Mouse (Mus musculus) monocyte, adult 5-6 weeks (primary cell): ENCODE measurements around the gene Srcin1. TPM values are rescaled to one million over a fixed set of nuclear protein-coding genes. Genes with fewer than 3 reads are reported as not detected.

Source experiments
- total RNA-seq: library from RNA; stranded (forward); fragments of 200-1000, 200-491, 200-594 nt; gene quantifications from 3 replicates; pipeline ENCODE4 v1.2.3, GENCODE M21; 2017

Srcin1 gene
- total RNA-seq, 1 experiment from 2014 or later, result 0.10 TPM

Other genes with a start within 250 kb of the Srcin1 start
- 0.29 to 0.39 TPM in 2 of 3 replicates, not detected in the other for gene Gpr179, start 224.1 kb downstream of the Srcin1 start, total RNA-seq
- gene Socs7, start 213.6 kb downstream of the Srcin1 start, total RNA-seq, result 16.8 to 18.8 TPM (median 18.0 TPM) in 3 replicates
- gene Arhgap23, start 160.7 kb downstream of the Srcin1 start, total RNA-seq, result 4.7 to 5.8 TPM (median 5.0 TPM) in 3 replicates
- gene 4933428G20Rik, start 75.8 kb downstream of the Srcin1 start, total RNA-seq, result not detected in 3 replicates
- gene Epop, start 53.5 kb upstream of the Srcin1 start, total RNA-seq, result 0.75 to 1.8 TPM (median 0.95 TPM) in 3 replicates
- gene Mllt6, start 87.2 kb upstream of the Srcin1 start, total RNA-seq, result 34.4 to 77.7 TPM (median 40.4 TPM) in 3 replicates
- gene Cisd3, start 109.6 kb upstream of the Srcin1 start, total RNA-seq, result 5.8 to 19.1 TPM (median 6.2 TPM) in 3 replicates
- gene Pcgf2, start 124.3 kb upstream of the Srcin1 start, total RNA-seq, result 0.85 to 4.5 TPM in 2 of 3 replicates, not detected in the other
- gene Psmb3, start 127.2 kb upstream of the Srcin1 start, total RNA-seq, result 137 to 160 TPM (median 146 TPM) in 3 replicates
- gene Pip4k2b, start 168.5 kb upstream of the Srcin1 start, total RNA-seq, result 22.1 to 35.2 TPM (median 28.7 TPM) in 3 replicates
- gene Cwc25, start 190.4 kb upstream of the Srcin1 start, total RNA-seq, result 42.0 to 49.3 TPM (median 43.5 TPM) in 3 replicates
- gene 1700001P01Rik, start 199.7 kb upstream of the Srcin1 start, total RNA-seq, result not detected in 3 replicates
- 1,225 to 1,795 TPM (median 1,736 TPM) in 3 replicates for gene Rpl23, start 206.3 kb upstream of the Srcin1 start, total RNA-seq
- 199 to 392 TPM (median 246 TPM) in 3 replicates for gene Lasp1, start 222.8 kb upstream of the Srcin1 start, total RNA-seq